Mouse (Mus musculus) MEL (cell line): ENCODE results near the gene Arid5a. TPM values are rescaled to one million over a fixed set of nuclear protein-coding genes. Genes with fewer than 3 reads are reported as not detected.

Experiments used
- DNase-seq: peaks from one replicate; pipeline ENCODE4 v3.0.0; 2011; ENCODE audit warnings: low read depth, low spot score
- H3K27ac ChIP-seq: 2 replicates; pipeline ENCODE4 v1.5.1; 2012; ENCODE audit warnings: low read depth, mild to moderate bottlenecking, control low read depth, low read length, moderate library complexity; ENCODE audit not compliant: control insufficient read depth
- H3K27me3 ChIP-seq, 2 experiments: fragments of 150-350 bp in 1 of 2; sonication (generic) in 1 of 2; 2 replicates each; pipeline ENCODE4 v1.6.1; 2012; ENCODE audit warnings: low read length in 2 of 2, mild to moderate bottlenecking in 2 of 2, improper control_type of control experiment in 1 of 2, moderate library complexity in 1 of 2; ENCODE audit not compliant: insufficient read depth in 2 of 2, control insufficient read depth in 1 of 2
- H3K36me3 ChIP-seq, 2 experiments: 2 replicates each; pipeline ENCODE4 v1.6.1; 2012 to 2014; ENCODE audit warnings: low read length in 2 of 2, improper control_type of control experiment in 1 of 2, inconsistent platforms in 1 of 2, mild to moderate bottlenecking in 1 of 2; ENCODE audit not compliant: insufficient read depth in 2 of 2, control insufficient read depth in 1 of 2
- H3K4me1 ChIP-seq, 2 experiments: fragments of 150-350 bp in 1 of 2; sonication (generic) in 1 of 2; 2 replicates each; pipeline ENCODE4 v1.6.1; 2012; ENCODE audit warnings: low read length in 2 of 2, improper control_type of control experiment in 1 of 2, mild to moderate bottlenecking in 1 of 2; ENCODE audit not compliant: insufficient read depth in 2 of 2, control insufficient read depth in 1 of 2
- H3K4me3 ChIP-seq, 2 experiments: fragments of 150-350 bp in 1 of 2; sonication (generic) in 1 of 2; 2 replicates each; pipeline ENCODE4 v1.5.1; 2012; ENCODE audit warnings: low read depth in 2 of 2, low read length in 2 of 2, mild to moderate bottlenecking in 2 of 2, moderate library complexity in 2 of 2, control low read depth in 1 of 2, improper control_type of control experiment in 1 of 2; ENCODE audit not compliant: control insufficient read depth in 1 of 2, insufficient read depth in 1 of 2
- H3K79me2 ChIP-seq: 2 replicates; pipeline ENCODE4 v1.6.1; 2012; ENCODE audit warnings: mild to moderate bottlenecking, low read length, moderate library complexity; ENCODE audit not compliant: control insufficient read depth, poor library complexity, insufficient read depth
- H3K9ac ChIP-seq: 2 replicates; pipeline ENCODE4 v1.6.1; 2012; ENCODE audit warnings: low read depth, mild to moderate bottlenecking, control low read depth, low read length, moderate library complexity; ENCODE audit not compliant: control insufficient read depth, poor library complexity, severe bottlenecking
- H3K9me3 ChIP-seq: fragments of 150-350 bp; sonication (generic); replicated peaks from 2 replicates; pipeline ENCODE4 v1.6.1; 2012; ENCODE audit warnings: mild to moderate bottlenecking, low read length, improper control_type of control experiment, moderate library complexity; ENCODE audit not compliant: insufficient read depth
- BHLHE40 ChIP-seq: IDR thresholded peaks from 2 replicates; pipeline ENCODE4 v1.6.1; 2012; ENCODE audit warnings: low read depth, mild to moderate bottlenecking, inconsistent platforms, low read length, improper control_type of control experiment, borderline replicate concordance
- CTCF ChIP-seq, 3 experiments: IDR thresholded peaks in 2 of 3; conservative IDR thresholded peaks in 1 of 3; 2 replicates each; pipeline ENCODE4 v1.5.1; 2011 to 2012; ENCODE audit warnings: low read length in 3 of 3, low read depth in 2 of 3, mild to moderate bottlenecking in 2 of 3, improper control_type of control experiment in 1 of 3, inconsistent platforms in 1 of 3, mixed read lengths in 1 of 3, moderate library complexity in 1 of 3; ENCODE audit not compliant: control insufficient read depth in 1 of 3, insufficient read depth in 1 of 3, poor library complexity in 1 of 3, severe bottlenecking in 1 of 3
- E2F4 ChIP-seq: IDR thresholded peaks from 2 replicates; pipeline ENCODE4 v1.6.1; 2011; ENCODE audit warnings: low read depth, low read length, improper control_type of control experiment, borderline replicate concordance
- EP300 ChIP-seq, 2 experiments: IDR thresholded peaks; 2 replicates each; pipeline ENCODE4 v1.6.1; 2011; ENCODE audit warnings: improper control_type of control experiment in 2 of 2, low read length in 2 of 2, low read depth in 1 of 2, mild to moderate bottlenecking in 1 of 2
- ETS1 ChIP-seq: IDR thresholded peaks from 2 replicates; pipeline ENCODE4 v1.6.1; 2012; ENCODE audit warnings: low read depth, mild to moderate bottlenecking, inconsistent platforms, low read length, improper control_type of control experiment, moderate library complexity
- GATA1 ChIP-seq: IDR thresholded peaks from 2 replicates; pipeline ENCODE4 v1.6.1; 2011; ENCODE audit warnings: low read depth, low read length, improper control_type of control experiment
- HCFC1 ChIP-seq: IDR thresholded peaks from 2 replicates; pipeline ENCODE4 v1.6.1; 2012; ENCODE audit warnings: low read depth, mild to moderate bottlenecking, inconsistent platforms, low read length, improper control_type of control experiment, moderate library complexity
- JUND ChIP-seq: IDR thresholded peaks from 2 replicates; pipeline ENCODE4 v1.6.1; 2011; ENCODE audit warnings: low read depth, mild to moderate bottlenecking, improper control_type of control experiment, low read length
- KAT2A ChIP-seq: conservative IDR thresholded peaks from 2 replicates; pipeline ENCODE4 v1.6.1; 2012; ENCODE audit warnings: low read depth, low read length, improper control_type of control experiment, inconsistent platforms
- MEF2A ChIP-seq: IDR thresholded peaks from 2 replicates; pipeline ENCODE4 v1.6.1; 2014; ENCODE audit warnings: low read depth, mild to moderate bottlenecking, inconsistent platforms, low read length, improper control_type of control experiment; ENCODE audit not compliant: poor library complexity, insufficient replicate concordance, severe bottlenecking; ENCODE audit errors: extremely low read depth
- MXI1 ChIP-seq: IDR thresholded peaks from 2 replicates; pipeline ENCODE4 v1.6.1; 2011; ENCODE audit warnings: mild to moderate bottlenecking, low read depth, low read length, improper control_type of control experiment
- MYB ChIP-seq: IDR thresholded peaks from 2 replicates; pipeline ENCODE4 v1.6.1; 2011; ENCODE audit warnings: mild to moderate bottlenecking, low read depth, low read length, improper control_type of control experiment
- MYC ChIP-seq: IDR thresholded peaks from 2 replicates; pipeline ENCODE4 v1.6.1; 2011; ENCODE audit warnings: low read depth, mild to moderate bottlenecking, low read length, improper control_type of control experiment, moderate library complexity
- NELFE ChIP-seq: IDR thresholded peaks from 2 replicates; pipeline ENCODE4 v1.6.1; 2011; ENCODE audit warnings: low read depth, low read length, improper control_type of control experiment
- NRF1 ChIP-seq: IDR thresholded peaks from 2 replicates; pipeline ENCODE4 v1.6.1; 2014; ENCODE audit warnings: low read depth, mild to moderate bottlenecking, inconsistent platforms, low read length, improper control_type of control experiment, moderate library complexity; ENCODE audit not compliant: poor library complexity, insufficient read depth, severe bottlenecking
- POLR2A ChIP-seq, 2 experiments: IDR thresholded peaks; 2 replicates each; pipeline ENCODE4 v1.6.1; 2011 to 2012; ENCODE audit warnings: low read length in 2 of 2, mild to moderate bottlenecking in 2 of 2, control low read depth in 1 of 2, improper control_type of control experiment in 1 of 2, low read depth in 1 of 2, moderate library complexity in 1 of 2; ENCODE audit not compliant: control insufficient read depth in 1 of 2, insufficient read depth in 1 of 2, poor library complexity in 1 of 2
- POLR2AphosphoS2 ChIP-seq: IDR thresholded peaks from 2 replicates; pipeline ENCODE4 v1.6.1; 2011; ENCODE audit warnings: low read length, improper control_type of control experiment
- POLR2AphosphoS5 ChIP-seq: IDR thresholded peaks from 2 replicates; pipeline ENCODE4 v1.6.1; 2012; ENCODE audit warnings: low read depth, borderline replicate concordance, mild to moderate bottlenecking, inconsistent platforms, low read length, moderate library complexity, mixed read lengths
- RAD21 ChIP-seq: IDR thresholded peaks from 2 replicates; pipeline ENCODE4 v1.6.1; 2011; ENCODE audit warnings: mild to moderate bottlenecking, low read depth, low read length, improper control_type of control experiment
- RCOR1 ChIP-seq: IDR thresholded peaks from 2 replicates; pipeline ENCODE4 v1.6.1; 2012; ENCODE audit warnings: low read depth, mild to moderate bottlenecking, inconsistent platforms, low read length, improper control_type of control experiment
- SMC3 ChIP-seq: IDR thresholded peaks from 2 replicates; pipeline ENCODE4 v1.6.1; 2011; ENCODE audit warnings: low read depth, low read length, improper control_type of control experiment
- TBP ChIP-seq: IDR thresholded peaks from 2 replicates; pipeline ENCODE4 v1.8.0; 2011; ENCODE audit warnings: low read depth, low read length, improper control_type of control experiment
- UBTF ChIP-seq: IDR thresholded peaks from 2 replicates; pipeline ENCODE4 v1.6.1; 2012; ENCODE audit warnings: low read depth, mild to moderate bottlenecking, inconsistent platforms, low read length, improper control_type of control experiment, moderate library complexity, borderline replicate concordance; ENCODE audit not compliant: insufficient read depth
- ZMIZ1 ChIP-seq: IDR thresholded peaks from 2 replicates; pipeline ENCODE4 v1.6.1; 2012; ENCODE audit warnings: low read depth, mild to moderate bottlenecking, inconsistent platforms, low read length, improper control_type of control experiment, moderate library complexity
- ZNF384 ChIP-seq: IDR thresholded peaks from 2 replicates; pipeline ENCODE4 v1.6.1; 2012; ENCODE audit warnings: low read depth, mild to moderate bottlenecking, inconsistent platforms, low read length, improper control_type of control experiment
- polyA plus RNA-seq, 2 experiments: library from polyadenylated mRNA; stranded (reverse) in 1 of 2; unstranded in 1 of 2; fragments of >175 nt in 1 of 2; fragments of >200 nt in 1 of 2; gene quantifications; 2 replicates each; pipeline versions ENCODE4 v1.2.1 to v1.2.4; 2012; ENCODE audit warnings: low replicate concordance in 2 of 2, low read depth in 1 of 2; ENCODE audit not compliant: insufficient read length in 2 of 2, insufficient read depth in 1 of 2, missing spikeins in 1 of 2
- total RNA-seq: library from RNA; depleted of rRNA; stranded (reverse); fragments of 300-350 nt; gene quantifications from 2 replicates; pipeline ENCODE4 v1.2.3, GENCODE M21; 2012

Arid5a gene
- total and polyA plus RNA-seq, 3 experiments = 4.2 to 9.0 TPM; not detected in 1

DNA sequence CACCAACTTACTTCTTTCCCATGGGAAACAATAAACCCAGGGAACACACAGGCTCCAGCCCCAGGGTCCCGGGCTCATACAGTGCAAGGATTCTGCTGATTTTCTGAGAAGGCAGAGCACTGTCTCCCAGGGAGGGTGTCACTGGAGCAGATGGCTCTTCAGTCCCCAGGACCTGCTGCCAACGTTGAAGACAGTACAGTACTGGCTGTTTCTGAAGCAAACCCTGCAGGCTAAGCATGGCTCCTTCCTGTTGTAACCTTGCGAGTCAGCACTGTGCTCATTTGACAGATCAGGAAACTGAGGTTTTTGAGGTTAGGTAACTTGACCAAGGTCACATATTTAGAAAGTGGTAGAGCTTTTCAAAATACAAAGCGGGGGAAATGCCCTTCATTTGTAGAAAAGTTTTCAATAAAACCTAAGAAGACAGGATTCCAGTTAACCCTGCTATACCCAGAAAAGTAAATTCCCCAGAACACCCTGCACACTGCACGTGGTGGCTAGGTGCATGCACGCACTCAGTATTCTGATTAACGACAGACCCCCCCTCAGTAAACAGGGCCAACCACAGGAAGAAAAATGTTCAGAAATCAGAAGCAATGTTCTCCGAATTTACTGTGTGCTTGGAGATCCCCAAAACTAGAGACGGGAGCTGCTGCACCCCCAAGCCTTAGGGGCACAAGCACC is 10.9 kb upstream of the Arid5a start:
- no peaks in the 10 kb centered on the region for H3K36me3 ChIP-seq
- peaks cover 1 to 3% of the 10 kb centered on the region in 2 experiments; a peak in 2 of 4 replicates for H3K27me3 ChIP-seq
- no peaks in the 10 kb centered on the region for H3K9me3 ChIP-seq
- H3K4me1 ChIP-seq = no peaks in the 10 kb centered on the region
- TF ChIP-seq MEF2A = no peak
- no peak for TF ChIP-seq POLR2A (IDR thresholded peaks at IDR 0.05; ENCODE audit: control insufficient read depth in 1 of 2, insufficient read depth in 1 of 2, low read depth in 1 of 2, low read length in 2 of 2, poor library complexity in 1 of 2)
- no peak for TF ChIP-seq ETS1
- no peak for TF ChIP-seq POLR2AphosphoS2
- TF ChIP-seq CTCF (IDR thresholded peaks at IDR 0.05 in 2 of 3, conservative IDR thresholded peaks at IDR 0.05 in 1 of 3; ENCODE audit: control insufficient read depth in 1 of 3, insufficient read depth in 1 of 3, low read depth in 2 of 3, low read length in 3 of 3, poor library complexity in 1 of 3, severe bottlenecking in 1 of 3) = no peak
- no peak for TF ChIP-seq RAD21
- no peak for TF ChIP-seq NRF1
- TF ChIP-seq GATA1 = no peak
- TF ChIP-seq TBP = no peak
- no peak for TF ChIP-seq MYB
- no peak for TF ChIP-seq KAT2A
- TF ChIP-seq NELFE = no peak
- no peak for TF ChIP-seq BHLHE40
- no peak for TF ChIP-seq JUND
- no peak overlapping the region for H3K4me3 ChIP-seq
- no peak overlapping the region for H3K9ac ChIP-seq
- H3K79me2 ChIP-seq = no peaks in the 10 kb centered on the region
- no peak for DNase-seq
- H3K27ac ChIP-seq = no peak overlapping the region

- peaks cover 1 to 3% of the 10 kb centered on the region in 2 experiments; a peak in 2 of 4 replicates for H3K27me3 ChIP-seq
- no peaks in the 10 kb centered on the region for H3K4me1 ChIP-seq
- H3K4me3 ChIP-seq = no peak overlapping the region
- no peaks in the 10 kb centered on the region for H3K79me2 ChIP-seq
- DNase-seq = no peak
- H3K36me3 ChIP-seq = no peaks in the 10 kb centered on the region
- H3K27ac ChIP-seq = no peak overlapping the region
- no peak overlapping the region for H3K9ac ChIP-seq
- no peaks in the 10 kb centered on the region for H3K9me3 ChIP-seq
- TF ChIP-seq UBTF (no peak), HCFC1 (no peak), MYC (no peak), ZMIZ1 (no peak), JUND (no peak), E2F4 (no peak), RCOR1 (no peak), EP300 (IDR thresholded peaks at IDR 0.05; ENCODE audit: low read depth in 1 of 2, low read length in 2 of 2) (no peak), SMC3 (no peak), POLR2AphosphoS5 (no peak), RAD21 (no peak), ZNF384 (no peak), POLR2AphosphoS2 (no peak), BHLHE40 (no peak), MXI1 (no peak), KAT2A (no peak)
Measured at GRCm38 (mm10) chr1:36298107-36298506, 9.4 kb upstream of the Arid5a start.
